Mouse (Mus musculus): ENCODE data around the gene Ipcef1.

GRCm38 (mm10) chr10:6979789-6980188 lies 72.5 kb downstream of the Ipcef1 start:
- TF ChIP-seq POU5F1 (IDR thresholded peaks at IDR 0.05; ENCODE audit: borderline replicate concordance, low read length) (no peak), CTCF (conservative IDR thresholded peaks at IDR 0.05; ENCODE audit: low read length) (no peak), NANOG (IDR thresholded peaks at IDR 0.05; ENCODE audit: borderline replicate concordance, low read length) (no peak)

Data from E14TG2a.4 (cell line).